ENCODE assay signal across 9 mouse cellular contexts in the genomic region with DNA sequence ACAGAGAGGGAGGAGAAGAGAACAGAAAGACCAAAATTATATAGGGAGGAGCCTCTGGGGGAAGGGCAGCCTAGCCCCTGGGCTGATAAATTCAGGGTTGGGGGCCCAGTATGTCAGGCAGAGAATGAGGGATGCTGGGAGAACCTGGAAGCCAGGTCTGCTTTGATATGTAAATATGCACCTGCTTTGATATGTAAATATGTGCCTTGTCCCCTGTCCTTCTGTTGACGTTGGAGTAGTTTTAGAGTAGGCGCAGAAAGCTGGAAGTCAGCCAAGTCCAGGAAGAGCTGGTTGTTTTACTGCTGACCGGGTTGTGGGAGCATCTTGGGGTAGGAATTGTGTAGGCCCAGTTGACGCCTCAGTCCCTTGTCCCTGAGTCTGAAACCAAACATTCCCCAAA. TPM values are rescaled to one million over a fixed set of nuclear protein-coding genes. Genes with fewer than 3 reads are reported as not detected.
DNase-seq lines count a peak whose midpoint lies in the region; ATAC-seq and TF ChIP-seq lines count a peak whose summit lies in the region.
"Had no signal": no experiment of that assay in that cellular context is flagged by ENCODE, and none has a peak within 500 bp of the region (broad histone marks: within the 10 kb centered on the region; RNA-seq: fewer than 3 reads in every experiment).

No protein-coding gene starts in this region.

- no peak overlapping the region for H3K27ac ChIP-seq in intestine, embryonic 14.5 days (ENCODE audit: low read depth)
- no peak overlapping the region for H3K27ac ChIP-seq in intestine, postnatal 0 days (ENCODE audit: low read depth, low read length)
- H3K27ac ChIP-seq in neural tube, embryonic 11.5 days (ENCODE audit: low read depth, low read length): no peak overlapping the region
- no peak overlapping the region for H3K27ac ChIP-seq in neural tube, embryonic 15.5 days (replicated peaks)
- H3K27ac ChIP-seq in forebrain, embryonic 16.5 days (ENCODE audit: low read length): no peak overlapping the region
- H3K27ac ChIP-seq in stomach, embryonic 16.5 days (ENCODE audit: low read length): no peak overlapping the region

- H3K27me3 ChIP-seq in intestine, embryonic 14.5 days (replicated peaks; ENCODE audit: control insufficient read depth, insufficient read depth, low read length): no peaks in the 10 kb centered on the region
- H3K27me3 ChIP-seq in intestine, postnatal 0 days (replicated peaks; ENCODE audit: control insufficient read depth, insufficient read depth, low read length): peaks cover 8% of the 10 kb centered on the region; the same call in 1 of the 2 replicates
- no peaks in the 10 kb centered on the region for H3K27me3 ChIP-seq in neural tube, embryonic 11.5 days (ENCODE audit: control insufficient read depth, insufficient read depth, low read length)
- H3K27me3 ChIP-seq in neural tube, embryonic 15.5 days (replicated peaks): no peaks in the 10 kb centered on the region
- H3K27me3 ChIP-seq in forebrain, embryonic 16.5 days (replicated peaks; ENCODE audit: control insufficient read depth, insufficient read depth, low read length): no peaks in the 10 kb centered on the region
- no peaks in the 10 kb centered on the region for H3K27me3 ChIP-seq in stomach, embryonic 16.5 days (ENCODE audit: control insufficient read depth, insufficient read depth, low read length)

- 0 out of 2 replicates have a peak, but pooled peaks have one; percentile 26 for ATAC-seq in intestine, embryonic 14.5 days (replicated peaks; ENCODE audit: low FRiP score, low TSS enrichment, low read depth)
- no peak for ATAC-seq in intestine, postnatal 0 days
- peak; percentile 72 for ATAC-seq in neural tube, embryonic 11.5 days (ENCODE audit: insufficient read depth, low FRiP score, low TSS enrichment)
- ATAC-seq in neural tube, embryonic 15.5 days (ENCODE audit: low FRiP score): no peak
- ATAC-seq in forebrain, embryonic 16.5 days: peak; percentile 73
- 0 out of 2 replicates have a peak, but pooled peaks have one; percentile 17 for ATAC-seq in stomach, embryonic 16.5 days (ENCODE audit: insufficient read depth, low FRiP score)

- no peak for DNase-seq in intestine, embryonic 14.5 days (ENCODE audit: low spot score)
- DNase-seq in neural tube, embryonic 11.5 days (ENCODE audit: low spot score): no peak
- no peak for DNase-seq in left cerebral cortex, postnatal 36 days (ENCODE audit: low spot score in 2 of 2)
- DNase-seq in adrenal gland, adult 2 months: no peak
- DNase-seq: right cerebral cortex, postnatal 4 days had no signal

- TF ChIP-seq CTCF in intestine, postnatal 0 days (IDR thresholded peaks at IDR 0.05; ENCODE audit: low read depth): no peak

- no peaks in the 10 kb centered on the region for H3K36me3 ChIP-seq in intestine, embryonic 14.5 days (ENCODE audit: control insufficient read depth, insufficient read depth, low read length)
- no peaks in the 10 kb centered on the region for H3K36me3 ChIP-seq in intestine, postnatal 0 days (ENCODE audit: control insufficient read depth, insufficient read depth)
- H3K36me3 ChIP-seq in neural tube, embryonic 11.5 days (ENCODE audit: control insufficient read depth, insufficient read depth, low read length): no peaks in the 10 kb centered on the region
- H3K36me3 ChIP-seq in neural tube, embryonic 15.5 days: no peaks in the 10 kb centered on the region
- H3K36me3 ChIP-seq in forebrain, embryonic 16.5 days (ENCODE audit: control insufficient read depth, insufficient read depth): no peaks in the 10 kb centered on the region
- no peaks in the 10 kb centered on the region for H3K36me3 ChIP-seq in stomach, embryonic 16.5 days (ENCODE audit: control insufficient read depth, insufficient read depth, low read length)

- H3K9ac ChIP-seq in intestine, embryonic 14.5 days (ENCODE audit: low read length): no peak overlapping the region
- no peak overlapping the region for H3K9ac ChIP-seq in intestine, postnatal 0 days (ENCODE audit: low read depth, low read length)
- H3K9ac ChIP-seq in neural tube, embryonic 11.5 days (ENCODE audit: low read length): no peak overlapping the region
- no peak overlapping the region for H3K9ac ChIP-seq in neural tube, embryonic 15.5 days (replicated peaks)
- no peak overlapping the region for H3K9ac ChIP-seq in forebrain, embryonic 16.5 days (replicated peaks; ENCODE audit: low read depth, low read length)
- H3K9ac ChIP-seq in stomach, embryonic 16.5 days (ENCODE audit: low read length): no peak overlapping the region

- H3K4me1 ChIP-seq in intestine, embryonic 14.5 days (replicated peaks; ENCODE audit: control insufficient read depth, insufficient read depth, low read length): peaks cover 9% of the 10 kb centered on the region; the same call in 1 of the 2 replicates
- no peaks in the 10 kb centered on the region for H3K4me1 ChIP-seq in intestine, postnatal 0 days (replicated peaks; ENCODE audit: control insufficient read depth, insufficient read depth, low read length)
- H3K4me1 ChIP-seq in neural tube, embryonic 11.5 days (ENCODE audit: control insufficient read depth, insufficient read depth, low read length): no peaks in the 10 kb centered on the region
- no peaks in the 10 kb centered on the region for H3K4me1 ChIP-seq in neural tube, embryonic 15.5 days
- peaks cover 7% of the 10 kb centered on the region; the same call in 1 of the 2 replicates for H3K4me1 ChIP-seq in forebrain, embryonic 16.5 days (replicated peaks; ENCODE audit: control insufficient read depth, insufficient read depth, low read length)
- no peaks in the 10 kb centered on the region; the same call in 1 of the 2 replicates for H3K4me1 ChIP-seq in stomach, embryonic 16.5 days (ENCODE audit: control insufficient read depth, insufficient read depth, low read length)

- 39% methylated on average over 4 of the region's 4 CpGs for WGBS in intestine, embryonic 14.5 days
- WGBS in intestine, postnatal 0 days: 33% methylated on average over 4 of the region's 4 CpGs
- 41% methylated on average over 4 of the region's 4 CpGs for WGBS in neural tube, embryonic 11.5 days
- 15% methylated on average over 4 of the region's 4 CpGs for WGBS in neural tube, embryonic 15.5 days
- 3% methylated on average over 4 of the region's 4 CpGs for WGBS in forebrain, embryonic 16.5 days
- 40% methylated on average over 4 of the region's 4 CpGs for WGBS in stomach, embryonic 16.5 days

- H3K4me3 ChIP-seq in intestine, embryonic 14.5 days (ENCODE audit: low read depth, low read length): no peak overlapping the region
- no peak overlapping the region for H3K4me3 ChIP-seq in intestine, postnatal 0 days (ENCODE audit: low read depth, low read length)
- H3K4me3 ChIP-seq in neural tube, embryonic 11.5 days (ENCODE audit: low read depth, low read length): no peak overlapping the region
- no peak overlapping the region for H3K4me3 ChIP-seq in neural tube, embryonic 15.5 days (replicated peaks)
- no peak overlapping the region for H3K4me3 ChIP-seq in forebrain, embryonic 16.5 days (replicated peaks; ENCODE audit: low read length)
- H3K4me3 ChIP-seq in stomach, embryonic 16.5 days (replicated peaks; ENCODE audit: low read length): no peak overlapping the region

- intact Hi-C loops in left cerebral cortex, postnatal 36 days (cut with DNase I): loop anchor here (10.0 kb wide), 1 partner anchor 195 kb away; no protein-coding TSS in a partner anchor

- no peak overlapping the region for H3K4me2 ChIP-seq in intestine, embryonic 14.5 days (ENCODE audit: low read length)
- no peak overlapping the region for H3K4me2 ChIP-seq in intestine, postnatal 0 days (replicated peaks; ENCODE audit: low read depth)
- H3K4me2 ChIP-seq in neural tube, embryonic 11.5 days (ENCODE audit: low read depth): no peak overlapping the region
- no peak overlapping the region for H3K4me2 ChIP-seq in neural tube, embryonic 15.5 days
- H3K4me2 ChIP-seq in forebrain, embryonic 16.5 days (ENCODE audit: low read length): no peak overlapping the region
- H3K4me2 ChIP-seq in stomach, embryonic 16.5 days (ENCODE audit: low read depth, low read length): no peak overlapping the region

- no peaks in the 10 kb centered on the region for H3K9me3 ChIP-seq in intestine, embryonic 14.5 days (ENCODE audit: control insufficient read depth, low read length)
- no peaks in the 10 kb centered on the region for H3K9me3 ChIP-seq in intestine, postnatal 0 days (ENCODE audit: control insufficient read depth)
- no peaks in the 10 kb centered on the region for H3K9me3 ChIP-seq in neural tube, embryonic 11.5 days (ENCODE audit: control insufficient read depth, low read length)
- no peaks in the 10 kb centered on the region for H3K9me3 ChIP-seq in neural tube, embryonic 15.5 days (replicated peaks)
- no peaks in the 10 kb centered on the region for H3K9me3 ChIP-seq in forebrain, embryonic 16.5 days (ENCODE audit: control insufficient read depth, low read length)
- no peaks in the 10 kb centered on the region for H3K9me3 ChIP-seq in stomach, embryonic 16.5 days (replicated peaks; ENCODE audit: control insufficient read depth, low read length)

RNA-seq across cellular contexts. Expression of a gene that starts 6.0 kb away (rescaled TPM):
- polyA plus RNA-seq in intestine, embryonic 14.5 days (2014; fragmentation: Nextera tagmentation; extraction: Ambion mirVana): not detected in 2 replicates
- not detected in 2 replicates for polyA plus RNA-seq in intestine, postnatal 0 days (2015; fragmentation: Nextera tagmentation; extraction: Ambion mirVana)
- polyA plus RNA-seq in neural tube, embryonic 11.5 days (2014; fragmentation: Nextera tagmentation; extraction: Ambion mirVana): not detected in 2 replicates
- not detected in 2 replicates for polyA plus RNA-seq in neural tube, embryonic 15.5 days (2015; fragmentation: Nextera tagmentation; extraction: Ambion mirVana)
- polyA plus RNA-seq in forebrain, embryonic 16.5 days (2015; fragmentation: Nextera tagmentation; extraction: Ambion mirVana): not detected in 2 replicates
- polyA plus RNA-seq in stomach, embryonic 16.5 days (2015; fragmentation: Nextera tagmentation; extraction: Ambion mirVana): not detected in 2 replicates
- 10 to 100 TPM; 19.2 to 24.9 TPM for total RNA-seq in left cerebral cortex, postnatal 36 days (2021)
- total RNA-seq in adrenal gland, adult 2 months (2021): 10 to 100 TPM; 20.1 to 23.6 TPM
- not detected in 2 replicates for polyA plus RNA-seq in adrenal gland, adult 2 months (2012; rRNA removed)

RNA-seq across cellular contexts. Expression of a gene that starts 9.0 kb away (rescaled TPM):
- polyA plus RNA-seq in intestine, embryonic 14.5 days (2014; fragmentation: Nextera tagmentation; extraction: Ambion mirVana): 1.9 and 2.2 TPM in 2 replicates
- 0.69 and 0.82 TPM in 2 replicates for polyA plus RNA-seq in intestine, postnatal 0 days (2015; fragmentation: Nextera tagmentation; extraction: Ambion mirVana)
- 2.2 and 2.6 TPM in 2 replicates for polyA plus RNA-seq in neural tube, embryonic 11.5 days (2014; fragmentation: Nextera tagmentation; extraction: Ambion mirVana)
- polyA plus RNA-seq in neural tube, embryonic 15.5 days (2015; fragmentation: Nextera tagmentation; extraction: Ambion mirVana): 8.0 and 9.9 TPM in 2 replicates
- 7.8 and 8.1 TPM in 2 replicates for polyA plus RNA-seq in forebrain, embryonic 16.5 days (2015; fragmentation: Nextera tagmentation; extraction: Ambion mirVana)
- polyA plus RNA-seq in stomach, embryonic 16.5 days (2015; fragmentation: Nextera tagmentation; extraction: Ambion mirVana): 1.5 and 1.8 TPM in 2 replicates
- 10 to 100 TPM; 79.4 to 82.5 TPM for total RNA-seq in left cerebral cortex, postnatal 36 days (2021)
- 10 to 100 TPM; 29.8 to 57.4 TPM for total RNA-seq in adrenal gland, adult 2 months (2021)
- 29.0 and 30.2 TPM in 2 replicates for polyA plus RNA-seq in adrenal gland, adult 2 months (2012; rRNA removed)

Comparison
In these comparisons a context has a peak if more than half of its experiments do, and no peak if none do; other contexts are left out.
1. ATAC-seq: peak in intestine, embryonic 14.5 days (single experiment), neural tube, embryonic 11.5 days (single experiment), forebrain, embryonic 16.5 days (single experiment) and stomach, embryonic 16.5 days (single experiment); none in intestine, postnatal 0 days (single experiment) and neural tube, embryonic 15.5 days (single experiment).